Mouse (Mus musculus) kidney, postnatal 0 days (tissue): ENCODE measurements at regions not wholly inside any gene's neighbourhood (a gene's known extent, or its start where the extent isn't known, plus 50 kb on each side); places are given as distances from the start of the nearest gene placed in this dataset.

ENCODE experiments used
- ATAC-seq: fragments of 200-750 bp; cut with Nextera tagmentation; replicated peaks from 2 replicates; pipeline ENCODE4 v1.8.0; 2017; ENCODE audit warnings: low read depth, moderate number of reproducible peaks, moderate TSS enrichment, moderate library complexity; ENCODE audit not compliant: low FRiP score
- DNase-seq: peaks from one replicate; pipeline ENCODE4 v3.0.0-alpha.2; 2016; ENCODE audit warnings: low spot score
- H3K27ac ChIP-seq: fragments of 300-500 bp; sonication (generic); 2 replicates; pipeline ENCODE4 v1.5.1; 2014; ENCODE audit warnings: mild to moderate bottlenecking
- H3K27me3 ChIP-seq: fragments of 300-500 bp; sonication (generic); 2 replicates; pipeline ENCODE4 v1.6.1; 2014; ENCODE audit warnings: low read length, mixed read lengths; ENCODE audit not compliant: insufficient read depth
- H3K36me3 ChIP-seq: fragments of 300-500 bp; sonication (generic); 2 replicates; pipeline ENCODE4 v1.6.1; 2014; ENCODE audit warnings: low read length, mixed read lengths; ENCODE audit not compliant: insufficient read depth
- H3K4me1 ChIP-seq: fragments of 300-500 bp; sonication (generic); replicated peaks from 2 replicates; pipeline ENCODE4 v1.6.1; 2014; ENCODE audit warnings: antibody characterized with exemption, low read length, mixed read lengths; ENCODE audit not compliant: insufficient read depth
- H3K4me2 ChIP-seq: fragments of 300-500 bp; sonication (generic); 2 replicates; pipeline ENCODE4 v1.6.1; 2014; ENCODE audit warnings: mild to moderate bottlenecking, low read length, moderate library complexity, mixed read lengths
- H3K4me3 ChIP-seq: fragments of 300-500 bp; sonication (generic); replicated peaks from 2 replicates; pipeline ENCODE4 v1.5.1; 2014; ENCODE audit warnings: low read depth, low read length
- H3K9ac ChIP-seq: fragments of 300-500 bp; sonication (generic); 2 replicates; pipeline ENCODE4 v1.6.1; 2014; ENCODE audit warnings: low read depth, low read length
- H3K9me3 ChIP-seq: fragments of 300-500 bp; sonication (generic); replicated peaks from 2 replicates; pipeline ENCODE4 v1.6.1; 2016; ENCODE audit warnings: low read length, inconsistent platforms, mixed read lengths
- CTCF ChIP-seq: IDR thresholded peaks from 2 replicates; pipeline ENCODE4 v1.5.1; 2016; ENCODE audit warnings: antibody characterized with exemption, low read depth, mild to moderate bottlenecking, moderate library complexity
- WGBS: fragments of 180-500 bp; shearing (Covaris S2); extraction: QIAGEN DNeasy Blood & Tissue Kit; methylation state at CpG from one replicate; pipeline ENCODE4 v1.1.7; 2014; 5-methylcytosine and 5-hydroxymethylcytosine counted together

DNA sequence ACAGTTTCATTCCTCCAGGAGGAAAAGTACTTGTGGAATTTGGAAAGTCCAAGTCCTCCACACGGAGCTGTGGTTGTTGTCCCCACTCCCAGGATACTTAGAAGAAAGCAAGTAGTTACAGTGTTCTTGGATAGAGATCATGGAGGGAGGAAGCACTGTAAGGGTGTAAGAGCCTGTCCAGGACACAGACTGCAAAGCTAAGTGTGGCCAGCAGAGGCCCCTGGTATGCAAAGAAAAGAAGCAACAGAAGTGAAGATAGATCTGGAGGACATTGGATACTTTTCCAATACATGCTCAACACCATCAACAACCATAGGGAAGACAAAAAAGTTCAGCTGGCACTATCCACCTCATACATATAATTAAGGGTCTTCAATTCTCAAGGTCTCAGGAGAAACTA is 197.4 kb downstream of the Meis1 start:
- Histone ChIP-seq H3K27me3 (no peaks in the 10 kb centered on the region), H3K9ac (no peak overlapping the region), H3K27ac (no peak overlapping the region), H3K36me3 (no peaks in the 10 kb centered on the region), H3K4me2 (no peak overlapping the region), H3K4me1 (no peaks in the 10 kb centered on the region), H3K4me3 (no peak overlapping the region), H3K9me3 (no peaks in the 10 kb centered on the region)
- ATAC-seq: no peak
- no peak for DNase-seq
- WGBS: 55% methylated on average over 1 of the region's 1 CpGs
- TF ChIP-seq CTCF: peak; percentile 38; the same call in 1 of the 2 replicates

DNA sequence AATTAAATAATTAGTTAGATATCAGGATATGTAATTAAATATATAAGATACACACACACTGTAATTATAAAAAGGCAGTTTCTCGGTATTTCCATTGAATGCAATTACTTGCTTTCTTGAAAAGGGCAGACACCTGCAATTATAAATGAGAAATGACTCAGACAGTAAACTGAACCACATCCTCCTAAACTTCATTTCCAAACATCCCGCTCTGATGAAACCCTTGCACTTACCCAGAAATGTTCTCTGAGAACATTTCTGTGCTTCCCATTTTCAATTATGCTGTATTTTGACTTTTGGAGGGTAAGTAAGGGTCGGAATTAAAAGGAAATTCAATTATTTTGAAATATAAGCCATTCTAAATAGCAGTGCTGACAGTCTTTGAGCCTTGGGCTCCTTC is 204.7 kb downstream of the Meis1 start:
- Histone ChIP-seq H3K27me3 (no peaks in the 10 kb centered on the region), H3K4me1 (no peaks in the 10 kb centered on the region), H3K9ac (no peak overlapping the region), H3K27ac (no peak overlapping the region), H3K36me3 (no peaks in the 10 kb centered on the region), H3K4me3 (no peak overlapping the region), H3K9me3 (no peaks in the 10 kb centered on the region), H3K4me2 (no peak overlapping the region)
- DNase-seq: no peak
- 92% methylated on average over 3 of the region's 3 CpGs for WGBS
- no peak for TF ChIP-seq CTCF
- ATAC-seq: no peak

DNA sequence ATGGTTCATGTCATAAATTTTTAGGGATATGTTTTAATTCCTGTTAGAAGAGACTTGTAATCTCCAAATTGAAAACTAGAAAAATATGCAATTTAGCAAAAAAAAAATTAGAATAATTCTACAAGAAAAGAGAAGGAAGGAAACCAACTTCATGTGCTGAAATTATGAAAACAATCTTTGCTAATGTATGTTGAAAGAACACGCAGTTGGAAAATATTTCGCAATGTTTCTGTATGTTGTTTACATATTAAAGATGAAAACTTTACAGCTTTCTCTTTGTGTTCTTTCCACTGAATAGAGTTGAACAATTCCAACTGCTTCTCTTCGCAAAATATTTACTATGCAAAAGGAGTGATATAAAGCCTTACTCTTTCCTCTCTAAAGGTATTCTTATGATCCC is 251.3 kb downstream of the Meis1 start:
- WGBS: 90% methylated on average over 3 of the region's 3 CpGs
- H3K27ac ChIP-seq: no peak overlapping the region
- no peak overlapping the region for H3K9ac ChIP-seq
- H3K4me3 ChIP-seq: no peak overlapping the region
- H3K4me2 ChIP-seq: no peak overlapping the region
- H3K4me1 ChIP-seq: no peaks in the 10 kb centered on the region
- DNase-seq (no peak), ATAC-seq (no peak)
- no peaks in the 10 kb centered on the region for H3K9me3 ChIP-seq
- no peaks in the 10 kb centered on the region for H3K36me3 ChIP-seq
- H3K27me3 ChIP-seq: no peaks in the 10 kb centered on the region
- TF ChIP-seq CTCF: no peak

DNA sequence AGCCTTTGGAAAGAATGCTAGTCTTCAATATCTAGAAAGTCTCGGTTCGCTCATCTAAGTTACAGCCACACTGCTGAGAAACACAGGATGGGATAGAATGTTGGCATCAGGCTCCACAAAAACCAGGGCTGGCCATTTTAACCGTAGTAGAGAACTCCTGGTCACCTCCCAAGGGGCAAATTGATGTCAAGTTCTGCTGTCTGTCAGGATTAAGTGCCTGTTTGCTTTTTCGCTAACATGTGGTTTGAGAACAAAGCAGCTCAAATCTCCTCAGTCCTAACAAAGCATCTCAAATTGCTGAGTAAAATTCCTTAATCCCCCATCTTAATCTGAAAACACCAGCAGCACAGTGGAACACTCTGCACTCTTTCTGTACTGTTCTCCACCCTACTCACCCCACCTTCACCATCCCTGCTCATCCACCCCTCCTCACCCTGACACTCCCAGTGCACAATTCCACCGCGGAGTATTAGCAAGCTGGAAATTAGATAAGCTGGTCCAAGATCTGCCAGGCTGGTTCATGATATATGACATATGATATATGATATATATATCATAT is 252.2 kb downstream of the Meis1 start:
- H3K9ac ChIP-seq: no peak overlapping the region
- H3K4me2 ChIP-seq: no peak overlapping the region
- no peaks in the 10 kb centered on the region for H3K4me1 ChIP-seq
- H3K27ac ChIP-seq: no peak overlapping the region
- no peaks in the 10 kb centered on the region for H3K27me3 ChIP-seq
- no peaks in the 10 kb centered on the region for H3K9me3 ChIP-seq
- 58% methylated on average over 6 of the region's 6 CpGs for WGBS
- no peaks in the 10 kb centered on the region for H3K36me3 ChIP-seq
- H3K4me3 ChIP-seq: no peak overlapping the region
- no peak for TF ChIP-seq CTCF
- DNase-seq (no peak), ATAC-seq (no peak)

DNA sequence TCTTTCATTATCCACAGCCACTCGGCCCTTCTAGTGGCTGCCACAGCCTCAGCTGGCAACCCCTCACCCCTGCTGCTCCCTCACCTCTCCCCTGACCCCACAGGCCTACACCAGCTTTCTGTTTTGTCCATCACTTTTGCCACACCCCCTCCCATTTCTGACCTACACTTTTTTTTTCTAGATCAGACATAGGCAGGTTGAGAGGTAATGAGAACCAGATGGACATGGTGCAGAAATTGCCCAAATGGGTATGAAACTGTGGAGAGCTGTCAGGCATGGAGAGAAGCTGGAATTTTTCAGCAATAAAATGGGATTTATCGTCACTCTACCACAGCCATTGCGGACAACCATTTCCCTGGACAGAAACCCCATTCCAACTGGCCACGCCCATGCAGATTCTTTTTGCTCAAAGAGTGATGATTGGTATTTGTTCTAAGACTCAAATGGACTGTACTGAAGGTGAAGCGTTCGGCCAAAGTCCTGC is 260.2 kb downstream of the Meis1 start:
- no peak for ATAC-seq
- H3K4me2 ChIP-seq: no peak overlapping the region
- no peaks in the 10 kb centered on the region for H3K9me3 ChIP-seq
- H3K27ac ChIP-seq: no peak overlapping the region
- DNase-seq: peak; percentile 63
- no peak overlapping the region for H3K4me3 ChIP-seq
- 62% methylated on average over 6 of the region's 6 CpGs for WGBS
- no peaks in the 10 kb centered on the region; the same call in 1 of the 2 replicates for H3K4me1 ChIP-seq
- H3K9ac ChIP-seq: no peak overlapping the region
- H3K27me3 ChIP-seq: no peaks in the 10 kb centered on the region
- TF ChIP-seq CTCF: no peak
- H3K36me3 ChIP-seq: no peaks in the 10 kb centered on the region

DNA sequence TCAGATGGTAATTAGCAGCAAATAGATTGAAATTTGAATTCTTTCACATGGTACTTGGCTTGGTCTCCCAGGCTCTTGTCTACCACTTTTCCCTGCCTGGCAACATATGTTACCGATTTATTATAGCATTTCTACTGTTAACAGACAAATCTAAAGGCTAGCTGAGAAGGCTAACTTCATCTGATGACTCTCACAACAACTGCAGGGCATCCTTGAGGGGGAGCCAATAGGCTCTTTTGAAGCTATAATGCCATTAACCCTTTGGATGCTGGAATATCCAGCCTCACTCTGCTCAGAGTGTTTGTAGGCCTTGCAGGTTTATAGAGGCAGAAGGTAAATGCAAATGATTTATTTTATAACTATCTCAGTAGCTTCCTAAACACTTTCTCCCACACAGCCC is 262.2 kb downstream of the Meis1 start:
- Histone ChIP-seq H3K27me3 (no peaks in the 10 kb centered on the region), H3K9me3 (no peaks in the 10 kb centered on the region), H3K4me2 (no peak overlapping the region), H3K4me1 (no peaks in the 10 kb centered on the region; the same call in 1 of the 2 replicates), H3K9ac (no peak overlapping the region), H3K36me3 (no peaks in the 10 kb centered on the region), H3K27ac (no peak overlapping the region), H3K4me3 (no peak overlapping the region)
- no peak for TF ChIP-seq CTCF
- ATAC-seq (no peak), DNase-seq (no peak)
- WGBS: 45% methylated on average over 1 of the region's 1 CpGs
